Mouse (Mus musculus) left cerebral cortex, adult 2 months (tissue): ENCODE measurements at regions not wholly inside any gene's neighbourhood (a gene's known extent, or its start where the extent isn't known, plus 50 kb on each side); places are given as distances from the start of the nearest gene placed in this dataset.

ENCODE experiments used
- DNase-seq, 2 experiments: peaks; one replicate each; pipeline ENCODE4 v3.0.0; 2021 to 2022; ENCODE audit warnings: low spot score in 2 of 2, mixed read lengths in 1 of 2; ENCODE audit errors: extremely low spot score in 1 of 2
- H3K27ac ChIP-seq: fragments of 200-600 bp; 2 replicates; pipeline ENCODE4 v1.8.1; 2022
- H3K4me3 ChIP-seq: fragments of 200-600 bp; 2 replicates; pipeline ENCODE4 v1.8.1; 2022
- CTCF ChIP-seq: fragments of 200-600 bp; IDR thresholded peaks from 2 replicates; pipeline ENCODE4 v1.8.1; 2022; ENCODE audit warnings: antibody characterized with exemption, mild to moderate bottlenecking, moderate library complexity
- intact Hi-C: fragments of 180-260 bp; cut with DNase I; formaldehyde crosslinking; loops from one replicate; pipeline ENCODE4 v1.15.1; 2025

GRCm38 (mm10) chr2:143133931-143134330, 55.7 kb downstream of the Otor start:
- no peak for TF ChIP-seq CTCF
- no peak for DNase-seq
- Histone ChIP-seq H3K27ac (peak overlapping the region; percentile 75), H3K4me3 (no peak overlapping the region)
- intact Hi-C loops, result no loop called here

- Histone ChIP-seq H3K27ac (no peak overlapping the region), H3K4me3 (no peak overlapping the region)
- DNase-seq, result no peak
- intact Hi-C loops, result no loop called here
- peak; percentile 44 for TF ChIP-seq CTCF
Measured at GRCm38 (mm10) chr2:143149189-143149588, 70.9 kb downstream of the Otor start.

GRCm38 (mm10) chr2:143164081-143164984, 86.1 kb downstream of the Otor start:
- intact Hi-C loops, result no loop called here
- TF ChIP-seq CTCF, result no peak; the same call in 1 of the 2 replicates
- Histone ChIP-seq H3K27ac (no peak overlapping the region; the same call in 1 of the 2 replicates), H3K4me3 (no peak overlapping the region)
- DNase-seq, result no peak

GRCm38 (mm10) chr2:143166771-143167170, 88.5 kb downstream of the Otor start:
- Histone ChIP-seq H3K4me3 (no peak overlapping the region), H3K27ac (no peak overlapping the region)
- intact Hi-C loops, result no loop called here
- DNase-seq, result no peak
- TF ChIP-seq CTCF, result no peak

- Histone ChIP-seq H3K4me3 (no peak overlapping the region), H3K27ac (no peak overlapping the region)
- intact Hi-C loops, result no loop called here
- DNase-seq, result no peak
- TF ChIP-seq CTCF, result no peak
Measured at GRCm38 (mm10) chr2:143170648-143171047, 92.4 kb downstream of the Otor start.

GRCm38 (mm10) chr2:143184614-143185013, 106.3 kb downstream of the Otor start:
- peak in 1 of 2 experiments; percentile 17 for DNase-seq
- intact Hi-C loops, result no loop called here

GRCm38 (mm10) chr2:143192256-143193164, 114.2 kb downstream of the Otor start:
- Histone ChIP-seq H3K27ac (no peak overlapping the region), H3K4me3 (no peak overlapping the region)
- DNase-seq, result no peak
- TF ChIP-seq CTCF, result no peak
- intact Hi-C loops, result no loop called here

More at GRCm38 (mm10) chr2:143184614-143185013, 106.3 kb downstream of the Otor start:
- Histone ChIP-seq H3K4me3 (no peak overlapping the region), H3K27ac (no peak overlapping the region)
- no peak for TF ChIP-seq CTCF

- no peak for TF ChIP-seq CTCF
- DNase-seq, result no peak
- no peak overlapping the region for H3K27ac ChIP-seq
- intact Hi-C loops, result no loop called here
- no peak overlapping the region for H3K4me3 ChIP-seq
Measured at GRCm38 (mm10) chr2:143193165-143193551, 114.9 kb downstream of the Otor start.

GRCm38 (mm10) chr2:143199583-143200249, 121.4 kb downstream of the Otor start:
- no peak overlapping the region for H3K4me3 ChIP-seq
- DNase-seq, result no peak
- intact Hi-C loops, result no loop called here
- TF ChIP-seq CTCF, result no peak
- peak overlapping the region; percentile 51 for H3K27ac ChIP-seq

- no peak for TF ChIP-seq CTCF
- peak overlapping the region; percentile 21; the same call in 1 of the 2 replicates for H3K27ac ChIP-seq
- intact Hi-C loops, result no loop called here
Measured at GRCm38 (mm10) chr2:143206053-143206452, 127.8 kb downstream of the Otor start.

GRCm38 (mm10) chr2:143207191-143207590, 128.9 kb downstream of the Otor start:
- Histone ChIP-seq H3K27ac (no peak overlapping the region), H3K4me3 (no peak overlapping the region)
- no peak for TF ChIP-seq CTCF
- DNase-seq, result no peak
- intact Hi-C loops, result no loop called here

More at GRCm38 (mm10) chr2:143206053-143206452, 127.8 kb downstream of the Otor start:
- no peak overlapping the region for H3K4me3 ChIP-seq
- DNase-seq, result no peak

- TF ChIP-seq CTCF, result no peak
- intact Hi-C loops, result loop anchor here (5.0 to 10.0 kb wide), 2 partner anchors 238 to 330 kb away; partner anchors contain the start of gene Pcsk2
- H3K27ac ChIP-seq, result peak overlapping the region; percentile 82
- DNase-seq, result no peak
- no peak overlapping the region for H3K4me3 ChIP-seq
Measured at GRCm38 (mm10) chr2:143217251-143217650, 139.0 kb downstream of the Otor start.
